Mouse (Mus musculus) olfactory bulb, adult 2 months (tissue): ENCODE measurements around the gene Leng8.

Source experiments
- CTCF ChIP-seq: fragments of 200-500 bp; IDR thresholded peaks from 2 replicates; pipeline ENCODE4 v1.5.1; 2012; ENCODE audit warnings: low read depth, mild to moderate bottlenecking, low read length, moderate library complexity; ENCODE audit not compliant: insufficient read depth
- POLR2A ChIP-seq: fragments of 200-500 bp; IDR thresholded peaks from 2 replicates; pipeline ENCODE4 v1.6.1; 2012; ENCODE audit warnings: mild to moderate bottlenecking, low read depth, low read length, moderate library complexity; ENCODE audit not compliant: insufficient read depth

- TF ChIP-seq CTCF = no peak
- no peak for TF ChIP-seq POLR2A
Observed at GRCm38 (mm10) chr7:4165286-4165685, 28.4 kb downstream of the Leng8 start.
